Mouse (Mus musculus) neural tube, embryonic 12.5 days (tissue): ENCODE data around the gene Mab21l1. TPM values are rescaled to one million over a fixed set of nuclear protein-coding genes. Genes with fewer than 3 reads are reported as not detected.

ENCODE experiments used
- ATAC-seq: fragments of 200-750 bp; cut with Nextera tagmentation; 2 replicates; pipeline ENCODE4 v1.8.0; 2017; ENCODE audit warnings: low read depth, mild to moderate bottlenecking, moderate TSS enrichment, moderate library complexity; ENCODE audit not compliant: low FRiP score
- H3K27ac ChIP-seq: fragments of 300-500 bp; sonication (generic); 2 replicates; pipeline ENCODE4 v1.5.1; 2016
- H3K27me3 ChIP-seq: fragments of 300-500 bp; sonication (generic); replicated peaks from 2 replicates; pipeline ENCODE4 v1.6.1; 2016; ENCODE audit warnings: mild to moderate bottlenecking
- H3K36me3 ChIP-seq: fragments of 300-500 bp; sonication (generic); 2 replicates; pipeline ENCODE4 v1.6.1; 2016; ENCODE audit warnings: mild to moderate bottlenecking
- H3K4me1 ChIP-seq: fragments of 300-500 bp; sonication (generic); 2 replicates; pipeline ENCODE4 v1.6.1; 2016
- H3K4me2 ChIP-seq: fragments of 300-500 bp; sonication (generic); replicated peaks from 2 replicates; pipeline ENCODE4 v1.6.1; 2016; ENCODE audit warnings: mild to moderate bottlenecking
- H3K4me3 ChIP-seq: fragments of 300-500 bp; sonication (generic); 2 replicates; pipeline ENCODE4 v1.5.1; 2016
- H3K9ac ChIP-seq: fragments of 300-500 bp; sonication (generic); 2 replicates; pipeline ENCODE4 v1.6.1; 2016; ENCODE audit warnings: mild to moderate bottlenecking
- H3K9me3 ChIP-seq: fragments of 300-500 bp; sonication (generic); 2 replicates; pipeline ENCODE4 v1.6.1; 2016; ENCODE audit warnings: mild to moderate bottlenecking
- WGBS: fragments of 180-500 bp; shearing (Covaris S2); methylation state at CpG from one replicate; pipeline ENCODE4 v1.1.7; 2016; 5-methylcytosine and 5-hydroxymethylcytosine counted together
- polyA plus RNA-seq: library from polyadenylated mRNA; unstranded; fragments of >200 nt; fragmentation: Nextera tagmentation; extraction: Ambion mirVana; gene quantifications from 2 replicates; pipeline ENCODE4 v1.2.1, GENCODE M21; 2016

Gene Mab21l1
- polyA plus RNA-seq, 1 experiment from 2014 or later, result 52.0 TPM

GRCm38 (mm10) chr3:55789856-55790255 lies 7.5 kb downstream of the Mab21l1 start:
- Histone ChIP-seq H3K9me3 (no peaks in the 10 kb centered on the region), H3K4me1 (no peaks in the 10 kb centered on the region), H3K27ac (no peak overlapping the region), H3K4me3 (no peak overlapping the region), H3K9ac (no peak overlapping the region), H3K27me3 (peaks cover 5% of the 10 kb centered on the region), H3K36me3 (no peaks in the 10 kb centered on the region), H3K4me2 (no peak overlapping the region)
- 42% methylated on average over 2 of the region's 2 CpGs for WGBS
- ATAC-seq, result no peak

GRCm38 (mm10) chr3:55790609-55791008 lies 8.3 kb downstream of the Mab21l1 start:
- H3K9me3 ChIP-seq, result no peaks in the 10 kb centered on the region
- H3K27me3 ChIP-seq, result peaks cover 4% of the 10 kb centered on the region
- no peak for ATAC-seq
- no peaks in the 10 kb centered on the region for H3K36me3 ChIP-seq
- H3K4me3 ChIP-seq, result no peak overlapping the region
- H3K27ac ChIP-seq, result no peak overlapping the region
- 87% methylated on average over 4 of the region's 4 CpGs for WGBS
- no peak overlapping the region for H3K9ac ChIP-seq
- H3K4me2 ChIP-seq, result no peak overlapping the region
- H3K4me1 ChIP-seq, result no peaks in the 10 kb centered on the region

- H3K36me3 ChIP-seq, result no peaks in the 10 kb centered on the region
- H3K4me3 ChIP-seq, result no peak overlapping the region
- 85% methylated on average over 5 of the region's 5 CpGs for WGBS
- H3K4me1 ChIP-seq, result no peaks in the 10 kb centered on the region
- no peak overlapping the region for H3K27ac ChIP-seq
- H3K27me3 ChIP-seq, result no peaks in the 10 kb centered on the region; the same call in 1 of the 2 replicates
- no peaks in the 10 kb centered on the region for H3K9me3 ChIP-seq
- no peak overlapping the region for H3K4me2 ChIP-seq
- no peak overlapping the region for H3K9ac ChIP-seq
- no peak for ATAC-seq
These were observed 9.9 kb downstream of the Mab21l1 start for GRCm38 (mm10) chr3:55792251-55792650.

GRCm38 (mm10) chr3:55793842-55794575 lies 11.7 kb downstream of the Mab21l1 start:
- no peak overlapping the region for H3K27ac ChIP-seq
- no peak overlapping the region for H3K4me2 ChIP-seq
- H3K9me3 ChIP-seq, result no peaks in the 10 kb centered on the region
- H3K36me3 ChIP-seq, result no peaks in the 10 kb centered on the region
- no peaks in the 10 kb centered on the region for H3K27me3 ChIP-seq
- H3K4me3 ChIP-seq, result no peak overlapping the region
- H3K4me1 ChIP-seq, result no peaks in the 10 kb centered on the region
- no peak overlapping the region for H3K9ac ChIP-seq
- no peak for ATAC-seq
- WGBS, result 71% methylated on average over 7 of the region's 7 CpGs

- 82% methylated on average over 2 of the region's 2 CpGs for WGBS
- no peaks in the 10 kb centered on the region for H3K36me3 ChIP-seq
- no peaks in the 10 kb centered on the region for H3K27me3 ChIP-seq
- no peak overlapping the region for H3K9ac ChIP-seq
- H3K9me3 ChIP-seq, result no peaks in the 10 kb centered on the region
- no peak overlapping the region for H3K27ac ChIP-seq
- ATAC-seq, result no peak
- no peak overlapping the region for H3K4me2 ChIP-seq
- H3K4me3 ChIP-seq, result no peak overlapping the region
- no peaks in the 10 kb centered on the region for H3K4me1 ChIP-seq
These were observed 12.5 kb downstream of the Mab21l1 start for GRCm38 (mm10) chr3:55794768-55795167.

GRCm38 (mm10) chr3:55814993-55815625 lies 32.8 kb downstream of the Mab21l1 start:
- H3K9me3 ChIP-seq, result no peaks in the 10 kb centered on the region
- no peak for ATAC-seq
- WGBS, result 77% methylated on average over 5 of the region's 5 CpGs

GRCm38 (mm10) chr3:55816096-55816495 lies 33.8 kb downstream of the Mab21l1 start:
- no peak overlapping the region for H3K9ac ChIP-seq
- no peaks in the 10 kb centered on the region for H3K9me3 ChIP-seq
- H3K4me1 ChIP-seq, result no peaks in the 10 kb centered on the region
- H3K27me3 ChIP-seq, result no peaks in the 10 kb centered on the region
- no peak for ATAC-seq
- peaks cover 3% of the 10 kb centered on the region; the same call in 1 of the 2 replicates for H3K36me3 ChIP-seq
- WGBS, result 85% methylated on average over 5 of the region's 5 CpGs
- no peak overlapping the region for H3K4me3 ChIP-seq
- no peak overlapping the region for H3K4me2 ChIP-seq
- no peak overlapping the region for H3K27ac ChIP-seq

More at GRCm38 (mm10) chr3:55814993-55815625, 32.8 kb downstream of the Mab21l1 start:
- no peak overlapping the region for H3K9ac ChIP-seq
- H3K4me2 ChIP-seq, result no peak overlapping the region
- no peaks in the 10 kb centered on the region for H3K27me3 ChIP-seq
- no peaks in the 10 kb centered on the region for H3K4me1 ChIP-seq
- H3K36me3 ChIP-seq, result peaks cover 3% of the 10 kb centered on the region; the same call in 1 of the 2 replicates
- H3K27ac ChIP-seq, result no peak overlapping the region
- no peak overlapping the region for H3K4me3 ChIP-seq

- no peak for ATAC-seq
- H3K36me3 ChIP-seq, result peaks cover 3% of the 10 kb centered on the region; the same call in 1 of the 2 replicates
- no peaks in the 10 kb centered on the region for H3K4me1 ChIP-seq
- WGBS, result 84% methylated on average over 6 of the region's 6 CpGs
- H3K4me3 ChIP-seq, result no peak overlapping the region
- no peak overlapping the region for H3K4me2 ChIP-seq
- H3K27me3 ChIP-seq, result no peaks in the 10 kb centered on the region
- H3K9me3 ChIP-seq, result no peaks in the 10 kb centered on the region
- H3K27ac ChIP-seq, result no peak overlapping the region
- H3K9ac ChIP-seq, result no peak overlapping the region
These were observed 34.5 kb downstream of the Mab21l1 start for GRCm38 (mm10) chr3:55816638-55817375.

- Histone ChIP-seq H3K9ac (no peak overlapping the region), H3K27ac (no peak overlapping the region), H3K27me3 (no peaks in the 10 kb centered on the region), H3K4me3 (no peak overlapping the region), H3K9me3 (no peaks in the 10 kb centered on the region), H3K36me3 (peaks cover 3% of the 10 kb centered on the region; the same call in 1 of the 2 replicates), H3K4me2 (no peak overlapping the region), H3K4me1 (no peaks in the 10 kb centered on the region)
- 86% methylated on average over 2 of the region's 2 CpGs for WGBS
- ATAC-seq, result no peak
These were observed 35.8 kb downstream of the Mab21l1 start for GRCm38 (mm10) chr3:55818082-55818481.

- Histone ChIP-seq H3K9ac (no peak overlapping the region), H3K4me1 (no peaks in the 10 kb centered on the region), H3K27me3 (no peaks in the 10 kb centered on the region), H3K4me2 (no peak overlapping the region), H3K9me3 (no peaks in the 10 kb centered on the region), H3K27ac (no peak overlapping the region), H3K4me3 (no peak overlapping the region), H3K36me3 (peaks cover 3% of the 10 kb centered on the region; the same call in 1 of the 2 replicates)
- ATAC-seq, result no peak
These were observed 37.3 kb downstream of the Mab21l1 start for GRCm38 (mm10) chr3:55819598-55819997.

GRCm38 (mm10) chr3:55824864-55825263 lies 42.6 kb downstream of the Mab21l1 start:
- H3K27ac ChIP-seq, result no peak overlapping the region
- H3K36me3 ChIP-seq, result no peaks in the 10 kb centered on the region
- 63% methylated on average over 3 of the region's 3 CpGs for WGBS
- H3K4me2 ChIP-seq, result no peak overlapping the region
- no peak overlapping the region for H3K9ac ChIP-seq
- H3K9me3 ChIP-seq, result no peaks in the 10 kb centered on the region
- no peak overlapping the region for H3K4me3 ChIP-seq
- no peaks in the 10 kb centered on the region for H3K27me3 ChIP-seq
- ATAC-seq, result no peak
- no peaks in the 10 kb centered on the region for H3K4me1 ChIP-seq

- WGBS, result 61% methylated on average over 10 of the region's 10 CpGs
- ATAC-seq, result no peak
- Histone ChIP-seq H3K36me3 (no peaks in the 10 kb centered on the region), H3K27ac (no peak overlapping the region), H3K9ac (no peak overlapping the region), H3K4me2 (no peak overlapping the region), H3K27me3 (no peaks in the 10 kb centered on the region), H3K9me3 (no peaks in the 10 kb centered on the region), H3K4me1 (peaks cover 4% of the 10 kb centered on the region; the same call in 1 of the 2 replicates), H3K4me3 (no peak overlapping the region)
These were observed 46.4 kb downstream of the Mab21l1 start for GRCm38 (mm10) chr3:55828481-55829256.
